Mouse (Mus musculus) cerebellum, postnatal 25 days (tissue): ENCODE data around the gene Tgfbr3.

Experiments
- DNase-seq, 2 experiments: peaks; one replicate each; pipeline ENCODE4 v3.0.0; 2021; ENCODE audit warnings: mixed read lengths in 2 of 2

Tgfbr3 gene

DNA sequence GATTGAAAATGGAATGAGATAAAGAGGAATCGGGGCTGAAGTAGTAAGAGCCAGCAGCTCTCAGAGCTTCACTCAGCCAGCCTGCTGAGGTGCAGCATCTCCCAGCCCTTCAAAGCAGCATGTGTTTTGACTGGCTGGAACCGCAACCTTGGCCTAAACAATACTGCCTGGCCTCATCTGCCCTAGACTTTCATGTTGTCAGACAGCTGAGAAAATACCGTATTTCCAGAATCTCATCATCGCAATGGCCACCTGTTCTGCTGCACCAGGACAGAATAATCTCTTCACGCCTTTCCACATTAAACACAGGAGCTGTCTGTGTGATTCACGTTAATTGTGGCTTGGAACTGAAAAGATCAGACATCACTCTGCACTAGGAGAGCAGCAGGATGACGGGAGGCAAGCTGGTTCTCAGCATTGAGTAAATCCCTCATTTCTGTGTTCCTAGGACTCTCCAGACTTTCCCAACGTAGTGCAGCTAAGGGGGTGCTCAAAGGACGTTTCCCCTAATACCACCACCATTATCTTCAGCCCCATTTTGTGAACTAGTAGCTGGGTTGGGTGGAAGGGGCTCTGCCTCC lies 145.1 kb downstream of the Tgfbr3 start:
- peak; percentile 20 to 31 for DNase-seq

DNA sequence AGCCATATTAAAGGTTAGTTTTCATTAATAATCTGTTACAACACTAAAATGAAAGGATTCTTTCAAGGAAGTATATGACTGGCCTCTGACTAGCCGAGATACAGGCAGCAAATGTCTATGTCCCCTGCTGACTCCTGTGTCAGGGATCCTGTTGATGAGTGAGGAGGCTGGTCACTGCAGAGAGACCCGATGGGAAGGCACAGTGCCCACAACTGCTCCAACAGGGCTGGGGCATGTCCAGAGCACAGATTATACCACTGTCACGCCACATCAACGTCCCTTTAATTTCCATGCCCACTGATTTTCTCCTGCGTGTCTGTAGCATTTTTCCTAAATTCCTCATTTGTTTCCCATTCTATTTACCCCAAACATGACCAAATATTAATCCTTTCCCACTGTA lies 146.0 kb downstream of the Tgfbr3 start:
- DNase-seq: peak in 1 of 2 experiments; percentile 33

DNA sequence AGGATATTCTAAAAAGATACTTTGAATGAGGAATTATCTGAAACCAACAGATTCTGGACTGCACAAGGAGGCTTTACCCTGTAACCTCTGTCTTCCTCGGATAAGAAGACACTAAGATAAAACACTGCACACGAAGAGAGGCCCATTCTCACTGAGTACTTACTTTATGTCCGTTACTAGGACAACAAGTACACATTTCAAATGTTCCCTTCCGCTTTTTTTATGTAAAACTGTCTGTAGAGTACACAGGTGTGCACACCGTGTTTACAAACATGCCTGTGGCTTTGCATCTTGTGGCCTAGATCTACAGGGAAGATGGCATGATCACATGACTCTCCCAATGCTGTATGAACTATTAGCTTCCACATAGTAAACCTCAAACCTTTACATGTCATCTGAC lies 146.6 kb downstream of the Tgfbr3 start:
- DNase-seq: no peak

DNA sequence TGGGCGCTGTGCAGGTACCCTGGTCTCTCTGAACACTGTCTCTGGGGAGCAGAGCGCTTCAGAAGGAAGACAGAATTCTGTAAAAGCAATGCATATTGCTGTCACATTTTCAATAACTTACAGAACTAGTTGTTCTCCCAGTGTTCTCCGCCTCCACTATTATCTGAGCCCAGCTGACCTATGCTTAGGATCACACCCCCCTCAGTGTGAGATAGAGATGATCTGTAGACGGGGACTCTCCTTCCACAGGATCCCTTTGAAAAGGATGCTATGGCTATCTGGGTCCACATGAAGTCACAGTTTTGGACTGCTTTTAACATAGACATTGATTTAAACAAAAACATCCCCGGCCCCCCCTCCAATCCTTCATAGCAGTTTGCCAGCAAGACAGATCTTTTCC lies 148.1 kb downstream of the Tgfbr3 start:
- DNase-seq: no peak

DNA sequence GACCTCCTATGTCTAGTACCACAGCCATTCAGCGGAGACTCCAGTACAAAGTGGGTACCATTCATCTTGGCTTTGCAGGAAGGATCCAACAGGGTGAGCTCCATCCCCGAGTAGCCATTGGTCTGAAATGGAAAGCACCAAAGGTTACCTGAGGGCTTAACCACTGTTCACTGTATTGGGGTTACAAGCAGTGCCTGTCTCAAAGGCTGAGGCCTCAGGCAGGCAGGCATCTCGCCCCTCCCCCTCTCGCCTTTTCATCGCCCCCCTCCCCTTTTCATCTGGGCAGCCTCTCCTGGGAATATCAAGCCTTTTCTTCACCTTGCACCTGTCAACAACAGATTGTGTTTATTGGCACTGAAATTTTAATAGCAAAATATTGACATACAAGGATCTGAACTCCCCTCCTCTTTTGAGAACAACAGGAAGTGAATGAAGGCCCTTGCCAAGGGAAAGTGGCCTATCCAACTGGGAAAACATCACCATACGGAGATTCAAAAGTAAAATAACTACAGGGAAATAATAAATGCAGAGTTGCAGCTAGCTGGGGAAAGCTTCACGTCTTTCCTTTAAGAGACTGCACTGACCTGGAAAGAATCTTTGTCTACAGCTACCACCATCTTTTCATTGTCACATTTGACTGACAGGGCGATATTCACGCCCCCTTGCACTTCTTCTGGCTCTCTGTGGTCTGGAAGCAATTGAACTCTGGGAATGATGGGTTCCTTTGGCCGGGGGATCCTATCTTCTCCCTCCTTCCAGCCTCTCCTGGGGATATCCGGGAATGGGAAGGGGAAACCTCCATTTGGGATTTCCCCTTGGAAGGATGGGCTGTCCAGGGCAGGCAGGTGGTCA lies 149.4 kb downstream of the Tgfbr3 start:
- DNase-seq: no peak

DNA sequence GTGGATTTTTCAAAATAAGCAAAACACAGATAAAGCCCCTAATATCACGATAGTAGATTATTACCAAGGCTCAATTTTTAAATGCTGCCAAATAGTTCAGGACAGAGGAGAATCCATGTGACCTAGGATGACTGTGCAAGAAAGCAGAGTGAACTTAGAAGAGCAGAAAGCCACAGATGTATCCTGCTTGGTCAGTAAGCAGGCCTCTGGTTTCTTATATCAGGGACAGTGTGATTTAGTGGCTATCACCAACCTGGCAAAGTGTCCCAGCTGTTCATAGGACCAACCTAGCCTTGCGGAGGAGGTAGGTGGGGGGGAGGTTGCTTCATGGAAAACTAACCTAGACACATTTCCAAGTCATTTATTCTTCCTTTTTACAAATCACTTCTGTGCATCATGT lies 156.1 kb downstream of the Tgfbr3 start:
- no peak for DNase-seq

DNA sequence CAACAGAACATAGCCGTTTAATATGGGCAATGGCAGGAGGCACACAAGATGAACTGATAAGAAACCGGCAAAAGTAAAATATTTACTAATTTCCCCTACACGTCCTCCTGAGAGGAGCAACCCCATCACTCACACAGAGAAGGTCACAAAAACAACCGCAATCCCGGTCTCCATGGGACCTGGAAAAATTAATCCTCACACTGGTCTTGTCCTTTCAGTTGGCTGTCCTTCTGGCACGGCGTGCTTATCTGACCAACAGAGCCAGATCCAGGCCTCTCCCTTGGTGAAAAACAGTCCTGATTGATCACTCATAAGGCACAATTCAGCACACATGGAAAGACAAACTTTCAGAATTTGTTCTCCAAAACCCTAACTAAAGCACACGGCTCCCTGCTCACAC lies 157.2 kb downstream of the Tgfbr3 start:
- DNase-seq: no peak

DNA sequence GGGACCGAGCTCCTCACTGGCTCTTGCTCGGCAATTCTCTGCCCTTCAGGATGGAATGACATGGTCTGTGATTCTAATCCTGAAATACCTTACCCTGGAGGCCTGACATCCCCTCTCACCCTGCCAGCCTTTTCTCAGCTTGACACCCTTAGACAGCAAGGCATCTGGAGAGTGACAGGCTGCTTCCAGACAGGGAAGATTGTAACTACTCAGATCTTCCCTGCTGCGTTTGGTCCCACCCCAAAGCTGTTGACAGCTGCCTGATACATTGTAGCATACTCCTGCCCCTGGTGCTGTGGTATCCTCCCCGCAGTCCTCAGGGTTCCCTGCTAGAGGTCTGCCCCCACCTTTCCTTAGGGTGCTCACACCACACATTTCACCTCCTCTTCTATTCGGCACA lies 160.1 kb downstream of the Tgfbr3 start:
- DNase-seq: no peak

DNA sequence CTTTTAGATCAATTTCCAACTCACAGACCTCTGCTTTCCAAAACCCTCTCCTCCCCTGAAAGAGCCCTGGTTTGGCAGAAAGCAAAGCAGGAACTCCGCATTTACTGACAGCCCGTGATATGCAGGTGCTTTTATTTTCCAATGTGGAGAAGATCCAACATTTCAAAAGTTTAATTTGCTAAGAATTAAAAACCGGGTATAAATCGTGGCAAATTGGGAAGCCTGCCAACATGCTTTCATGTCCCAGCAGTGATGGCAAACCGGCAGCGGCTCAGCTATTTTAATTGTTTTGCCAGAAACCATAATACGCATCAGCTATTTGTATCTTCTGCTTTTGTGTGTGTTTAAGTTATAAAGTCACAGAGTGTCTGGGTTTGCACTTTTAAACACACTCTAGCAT lies 162.9 kb downstream of the Tgfbr3 start:
- no peak for DNase-seq

DNA sequence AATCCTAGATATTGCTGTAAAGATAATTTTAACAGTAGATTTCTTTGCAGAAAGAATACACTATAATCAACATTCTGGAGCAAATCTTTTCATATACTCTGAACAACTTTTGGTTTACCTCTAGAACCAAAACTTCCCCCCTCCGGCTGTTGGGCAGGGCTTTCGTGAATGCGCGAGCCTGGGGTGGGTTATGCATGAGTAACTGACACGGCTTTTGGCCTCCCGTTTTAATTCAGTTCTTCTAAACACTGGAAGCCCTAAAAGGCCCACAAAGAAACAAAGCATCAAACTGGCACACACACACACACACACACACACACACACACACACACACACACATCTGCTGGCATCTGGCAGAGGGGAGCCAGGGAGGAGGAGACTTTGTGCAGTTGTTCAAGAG lies 164.3 kb downstream of the Tgfbr3 start:
- DNase-seq: no peak

DNA sequence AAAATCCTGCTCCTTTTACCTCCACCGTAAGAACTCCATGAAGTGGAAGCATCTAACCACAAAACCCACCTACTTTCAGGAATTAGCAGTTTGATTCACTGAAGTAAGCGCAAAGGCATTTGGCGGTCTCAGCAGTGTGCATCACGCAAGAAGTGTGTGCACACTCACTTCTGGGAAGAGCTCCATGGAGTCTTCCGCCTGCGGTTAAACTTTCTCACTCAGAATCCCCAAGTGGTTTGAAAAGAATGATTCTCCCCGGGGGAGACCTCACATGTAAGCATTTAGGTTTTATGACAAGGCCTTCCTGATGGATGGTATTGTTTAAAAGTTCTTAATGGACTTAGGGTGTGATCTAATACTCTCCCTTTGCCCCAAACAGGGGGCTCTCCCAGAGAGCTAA lies 164.9 kb downstream of the Tgfbr3 start:
- DNase-seq: no peak

DNA sequence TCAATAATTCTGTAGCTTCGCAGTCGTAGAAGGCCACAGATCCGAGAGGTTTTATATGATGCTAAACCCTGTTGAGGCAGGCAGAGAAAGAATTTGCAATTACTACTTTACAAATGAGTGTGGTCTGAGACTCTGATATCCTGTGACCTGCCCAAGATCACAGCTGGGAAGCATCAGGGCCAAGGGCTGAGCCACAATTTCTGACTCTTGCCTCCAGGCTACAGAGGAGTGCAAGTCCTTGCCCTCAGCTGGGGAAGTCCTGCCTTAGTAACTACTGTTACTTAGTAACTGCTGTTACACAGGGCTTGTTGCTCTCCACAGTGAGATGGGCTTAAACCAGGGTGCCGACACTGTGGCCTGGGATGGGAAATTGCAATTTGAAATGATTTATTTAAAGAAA lies 166.8 kb downstream of the Tgfbr3 start:
- no peak for DNase-seq

DNA sequence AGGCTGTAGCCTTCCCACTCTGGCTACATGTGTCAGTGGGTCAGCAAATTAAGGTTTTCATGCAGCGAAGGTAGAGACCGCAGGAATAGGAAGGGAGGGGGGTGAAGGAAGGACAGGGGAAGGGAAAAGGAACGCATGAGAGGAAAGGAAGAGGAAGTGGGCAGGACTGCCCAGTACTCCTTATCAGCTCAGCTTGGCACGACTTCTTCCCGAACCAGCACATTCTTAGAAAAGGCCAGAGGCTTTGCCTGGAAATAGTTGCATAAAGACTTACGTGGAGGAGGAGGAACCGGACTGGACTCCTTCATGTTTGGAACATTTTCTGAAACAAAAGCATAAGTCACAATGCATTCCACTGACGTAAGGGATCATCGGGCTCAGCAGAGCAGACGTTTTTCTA lies 168.3 kb downstream of the Tgfbr3 start:
- no peak for DNase-seq

DNA sequence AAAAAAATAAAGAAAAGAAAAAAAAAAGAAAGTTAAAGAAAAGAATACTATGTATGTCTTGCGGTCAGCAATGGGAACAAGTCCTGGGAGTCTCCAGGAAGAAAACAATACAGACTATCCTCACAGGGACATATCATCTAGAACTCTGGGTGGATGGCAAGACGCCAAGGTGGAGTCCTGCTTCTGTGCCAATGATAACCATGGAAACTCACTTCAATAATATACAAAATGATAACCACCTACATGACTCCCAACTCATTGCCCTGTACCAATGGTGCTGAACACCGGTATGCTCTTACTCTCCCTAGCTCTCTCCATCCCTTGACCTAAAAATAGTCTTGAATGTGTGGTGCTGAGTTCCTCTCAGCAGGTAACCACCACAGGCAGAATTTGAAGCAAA lies 168.8 kb downstream of the Tgfbr3 start:
- peak; percentile 50 to 71 for DNase-seq

DNA sequence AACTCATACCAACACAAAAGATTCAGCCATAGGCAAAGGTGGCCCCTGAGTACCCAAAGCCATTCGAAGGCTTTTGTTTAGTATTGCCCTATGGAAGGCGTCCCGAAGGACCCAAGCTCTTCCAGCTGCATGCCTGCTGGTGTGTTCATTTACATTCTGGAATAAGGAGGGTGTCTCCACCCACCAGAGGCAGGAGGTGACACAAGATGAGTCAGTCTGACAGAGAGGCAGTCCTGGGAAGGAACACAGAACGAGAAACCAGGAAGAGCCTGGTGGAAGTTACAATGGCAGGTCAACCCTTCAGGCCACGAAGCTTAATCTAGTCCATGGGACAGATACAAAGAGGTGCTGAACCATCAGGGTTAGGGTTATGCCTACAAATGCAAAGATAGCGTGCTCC lies 169.5 kb downstream of the Tgfbr3 start:
- DNase-seq: no peak

DNA sequence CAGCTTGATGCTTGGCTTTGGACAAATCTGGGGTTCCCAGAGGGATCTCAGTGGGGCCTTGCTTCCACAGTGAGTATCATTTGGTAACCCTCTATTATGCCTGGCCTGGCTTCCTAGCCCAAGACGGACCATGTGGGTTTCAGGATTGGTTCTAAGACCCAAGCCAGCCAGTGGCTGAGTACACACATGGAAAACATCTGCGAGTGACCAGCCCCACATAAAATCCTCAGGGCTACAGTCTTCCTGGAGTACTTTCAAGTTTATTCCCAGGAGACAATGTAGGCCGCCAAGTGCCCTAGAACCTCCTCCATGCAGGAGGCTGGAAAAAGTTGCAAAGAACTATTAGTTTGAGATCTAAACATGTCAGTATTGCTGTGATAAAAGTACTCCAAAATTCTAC lies 172.6 kb downstream of the Tgfbr3 start:
- no peak for DNase-seq

DNA sequence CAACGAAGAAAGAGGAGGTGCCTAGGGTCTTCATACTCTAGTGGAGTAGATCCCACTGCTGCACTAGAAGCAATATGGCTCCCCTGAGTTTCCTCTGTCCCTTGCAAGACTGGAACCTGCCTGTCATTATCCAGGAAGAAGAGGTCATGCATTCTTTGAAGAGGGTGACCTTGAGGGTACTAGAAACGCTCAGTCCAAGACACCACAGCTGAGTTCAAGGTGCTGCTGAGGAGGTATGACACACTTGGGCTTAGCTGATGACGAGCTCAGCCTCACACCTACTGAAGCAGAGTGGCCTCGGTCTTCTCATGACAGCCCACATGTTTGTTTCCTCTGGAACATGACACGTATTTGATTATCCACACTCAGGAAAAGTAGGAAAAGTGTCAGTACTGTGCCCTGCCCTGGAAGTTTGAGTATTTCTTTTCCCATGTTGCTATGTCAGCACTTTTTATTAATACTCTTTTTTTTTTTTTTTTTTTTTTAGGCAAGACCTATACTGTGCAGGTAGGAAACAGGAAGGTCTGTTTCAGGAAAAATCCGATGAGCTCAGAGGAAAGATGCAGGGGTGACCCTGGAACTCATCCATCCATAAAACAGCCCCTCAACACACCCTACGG lies 176.7 kb downstream of the Tgfbr3 start:
- no peak for DNase-seq

DNA sequence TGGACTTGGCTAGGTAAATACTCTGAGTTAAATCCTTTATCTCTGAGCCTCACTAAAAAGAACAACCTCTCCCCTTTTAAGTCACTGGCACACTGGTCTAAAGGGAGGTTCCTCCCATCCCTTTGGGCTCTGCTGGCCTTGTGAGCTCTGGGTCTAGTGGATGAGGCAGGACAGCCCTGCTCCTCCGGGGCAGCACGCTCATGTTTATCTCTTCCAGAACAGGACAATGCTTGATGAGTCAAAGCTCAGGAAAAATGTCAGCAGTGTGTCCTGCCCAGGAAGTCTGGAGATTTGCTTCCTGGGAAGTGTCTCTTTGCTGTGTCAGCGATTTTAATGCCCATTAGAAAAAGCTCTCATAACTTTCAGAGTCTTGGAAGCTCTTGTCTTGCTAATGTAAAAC lies 177.6 kb downstream of the Tgfbr3 start:
- DNase-seq: no peak

DNA sequence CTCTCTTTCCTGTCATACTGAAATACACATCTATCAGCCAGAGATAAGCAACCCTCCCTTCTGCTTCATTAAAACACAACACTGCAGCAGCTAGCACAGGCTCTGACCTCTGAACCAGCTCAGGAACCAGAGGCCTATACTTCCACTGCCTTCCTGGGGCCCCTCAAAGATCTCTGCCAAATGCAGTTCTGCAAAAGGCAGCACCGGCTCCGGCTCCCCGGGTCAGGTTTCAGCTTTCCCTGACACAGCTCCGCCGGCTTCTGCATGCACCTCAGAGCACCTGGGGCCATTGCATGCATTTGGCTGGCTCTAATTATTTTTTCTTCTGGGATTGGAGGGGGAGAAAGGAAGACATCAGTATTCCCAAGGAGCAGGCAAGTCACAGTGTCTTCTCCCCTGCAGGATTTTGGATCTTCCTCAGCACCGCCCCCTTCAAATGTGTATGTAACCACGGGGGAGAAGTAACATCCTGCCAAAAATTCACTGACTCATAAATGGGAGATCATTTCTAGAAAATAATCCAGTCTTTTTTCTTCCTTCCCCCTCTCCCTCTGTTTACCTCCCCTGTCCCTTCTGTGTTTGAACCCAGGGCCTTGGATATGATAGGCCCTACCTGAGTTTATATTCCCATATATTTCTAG lies 178.4 kb downstream of the Tgfbr3 start:
- peak; percentile 52 for DNase-seq

DNA sequence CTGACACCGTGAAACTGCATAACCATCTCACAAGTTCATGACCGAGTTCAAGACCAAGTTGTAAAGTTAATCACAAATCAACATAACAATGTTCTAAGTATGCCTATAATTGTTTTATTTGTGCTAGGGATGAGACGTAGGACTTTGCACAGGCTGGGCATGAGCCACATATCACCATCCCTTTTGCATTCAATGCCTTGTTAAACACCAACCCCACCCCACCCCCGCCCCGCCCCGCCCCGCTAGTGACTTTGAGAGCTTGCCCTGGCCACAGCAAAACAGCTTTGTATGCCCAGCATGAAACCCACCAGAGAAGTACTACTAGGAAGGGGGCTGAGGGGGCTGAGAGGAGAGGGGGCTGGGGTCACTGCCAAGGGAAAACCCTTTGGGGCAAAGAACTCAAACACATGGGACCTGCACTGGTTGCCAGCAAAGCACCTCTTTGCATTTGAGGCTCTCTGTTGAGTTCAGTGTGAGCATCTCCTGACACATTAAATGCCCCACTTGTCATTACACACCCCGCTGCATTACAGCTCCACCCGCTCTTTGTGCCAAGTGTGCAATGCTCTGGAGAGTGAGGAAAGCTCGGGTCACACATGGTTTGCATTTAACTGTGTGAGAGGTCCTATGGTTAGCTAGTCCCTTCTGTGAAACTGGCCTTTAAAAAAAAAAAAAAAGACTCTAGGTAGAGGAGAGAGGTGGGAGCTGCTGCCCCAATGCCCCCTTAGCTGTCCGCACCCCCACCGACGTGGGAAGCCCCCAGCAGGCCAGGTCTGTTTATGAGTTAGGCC lies 179.1 kb downstream of the Tgfbr3 start:
- DNase-seq: peak in 1 of 2 experiments; percentile 18

DNA sequence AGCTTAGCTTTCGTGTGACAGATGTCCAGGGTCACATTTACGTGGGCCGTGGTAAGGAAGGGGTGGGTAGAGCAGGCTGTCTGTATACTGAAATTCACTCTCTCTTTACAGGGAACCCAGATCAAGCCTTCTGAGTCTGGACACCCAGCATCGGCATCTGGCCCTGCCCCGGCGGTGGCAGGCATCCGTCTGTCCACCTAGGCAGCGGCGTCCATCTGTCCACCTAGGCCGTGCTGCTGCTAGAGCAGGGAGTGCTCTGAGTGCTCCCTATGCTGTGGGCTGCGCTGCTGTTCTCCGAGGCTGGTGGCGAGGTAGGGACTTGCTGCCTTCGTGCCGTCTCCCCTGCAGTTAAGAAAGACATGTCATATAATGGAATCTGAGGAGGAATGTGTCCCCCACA lies 180.0 kb downstream of the Tgfbr3 start:
- peak; percentile 20 for DNase-seq

DNA sequence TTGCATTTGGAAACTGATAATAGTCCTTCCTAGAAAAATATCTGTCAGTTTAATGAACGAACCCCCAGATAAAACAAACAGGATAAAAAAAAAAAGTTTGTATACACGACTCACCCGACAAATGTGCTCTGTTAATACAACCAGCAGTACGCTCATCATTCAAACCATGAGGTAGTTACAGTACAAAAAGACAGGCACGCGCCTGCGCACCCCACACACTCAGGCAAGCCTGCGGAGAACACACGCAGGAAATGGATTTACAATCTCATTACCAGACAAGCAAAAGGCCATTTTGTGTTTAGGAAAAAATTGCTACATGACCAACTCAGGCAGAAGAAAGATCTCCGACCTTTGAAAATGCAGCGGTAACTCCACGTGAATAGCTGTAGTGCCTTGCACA lies 182.6 kb downstream of the Tgfbr3 start:
- DNase-seq: no peak

DNA sequence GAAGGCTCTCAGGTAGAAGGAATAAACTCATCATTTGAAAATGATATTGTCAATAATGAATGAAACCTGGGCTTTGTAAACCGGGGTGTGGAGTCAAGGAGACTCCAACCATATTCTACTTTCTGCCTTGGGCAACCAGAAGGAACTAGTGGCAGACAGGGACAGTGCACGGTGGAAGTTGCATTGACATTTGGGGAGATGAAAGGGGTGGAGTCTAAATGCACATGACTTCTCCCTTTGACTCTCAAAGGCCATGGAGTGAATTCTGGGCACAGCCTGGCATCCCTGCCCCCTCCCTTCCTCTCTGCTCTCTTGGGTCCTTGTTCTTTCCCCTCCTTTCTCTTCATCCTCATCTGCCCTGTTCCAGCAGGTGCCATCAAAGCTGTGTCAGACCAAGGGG lies 183.3 kb downstream of the Tgfbr3 start:
- DNase-seq: no peak
